10 mouse cellular contexts compared by ENCODE assay signal in the genomic region with DNA sequence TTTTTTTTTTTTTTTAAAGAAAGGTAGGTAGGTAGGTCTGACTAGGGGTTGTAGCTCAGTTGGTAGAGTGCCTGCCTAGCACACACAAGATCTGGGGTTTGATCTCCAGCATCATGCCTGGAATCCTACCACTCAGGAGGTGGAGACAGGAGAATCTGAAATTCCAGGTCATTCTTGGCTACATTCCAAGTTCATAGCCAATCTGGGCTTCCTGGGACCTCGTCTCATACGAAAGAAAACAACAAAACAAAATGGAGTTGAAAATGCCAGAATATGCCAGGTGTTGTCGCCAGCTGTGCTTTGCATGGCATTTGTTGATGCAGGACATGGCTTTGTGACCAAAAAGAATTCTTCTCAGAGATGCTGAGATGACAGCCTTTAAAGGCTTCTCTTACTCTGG. TPM values are rescaled to one million over a fixed set of nuclear protein-coding genes. Genes with fewer than 3 reads are reported as not detected.
DNase-seq lines count a peak whose midpoint lies in the region; ATAC-seq and TF ChIP-seq lines count a peak whose summit lies in the region.
"Had no signal": no experiment of that assay in that cellular context is flagged by ENCODE, and none has a peak within 500 bp of the region (broad histone marks: within the 10 kb centered on the region; RNA-seq: fewer than 3 reads in every experiment).

No protein-coding gene starts in this region.

- H3K27ac ChIP-seq in forebrain, embryonic 10.5 days: 0 out of 2 replicates have a peak overlapping the region, but pooled peaks have one; percentile 62
- H3K27ac ChIP-seq in forebrain, embryonic 11.5 days (ENCODE audit: low read depth, low read length): no peak overlapping the region
- H3K27ac ChIP-seq in kidney, embryonic 16.5 days (ENCODE audit: low read length): no peak overlapping the region
- H3K27ac ChIP-seq in bone marrow macrophage, adult 2 months (ENCODE audit: insufficient read depth, low read depth, low read length): peak overlapping the region; percentile 16; the same call in 1 of the 2 replicates
- H3K27ac ChIP-seq in forebrain, embryonic 15.5 days (replicated peaks): peak overlapping the region; percentile 90; the same call in 1 of the 2 replicates

- H3K36me3 ChIP-seq in forebrain, embryonic 10.5 days (replicated peaks): no peaks in the 10 kb centered on the region
- H3K36me3 ChIP-seq in forebrain, embryonic 11.5 days (ENCODE audit: control insufficient read depth, insufficient read depth, low read length): no peaks in the 10 kb centered on the region
- H3K36me3 ChIP-seq in kidney, embryonic 16.5 days (ENCODE audit: insufficient read depth, low read length): no peaks in the 10 kb centered on the region
- H3K36me3 ChIP-seq in forebrain, embryonic 15.5 days: no peaks in the 10 kb centered on the region
- H3K36me3 ChIP-seq: liver, embryonic 13.5 days had no signal

- peaks cover 7% of the 10 kb centered on the region; the same call in 1 of the 2 replicates for H3K27me3 ChIP-seq in forebrain, embryonic 10.5 days (ENCODE audit: poor library complexity, severe bottlenecking)
- H3K27me3 ChIP-seq in forebrain, embryonic 11.5 days (ENCODE audit: control insufficient read depth, insufficient read depth, low read length): no peaks in the 10 kb centered on the region
- H3K27me3 ChIP-seq in kidney, embryonic 16.5 days (ENCODE audit: insufficient read depth, low read length): no peaks in the 10 kb centered on the region
- no peaks in the 10 kb centered on the region for H3K27me3 ChIP-seq in forebrain, embryonic 15.5 days

- H3K4me3 ChIP-seq in forebrain, embryonic 10.5 days: peak overlapping the region; percentile 23; the same call in 1 of the 2 replicates
- H3K4me3 ChIP-seq in forebrain, embryonic 11.5 days (ENCODE audit: low read depth, low read length): no peak overlapping the region
- H3K4me3 ChIP-seq in kidney, embryonic 16.5 days (ENCODE audit: low read length): no peak overlapping the region
- no peak overlapping the region for H3K4me3 ChIP-seq in bone marrow macrophage, adult 2 months (ENCODE audit: insufficient read depth, low read length)
- H3K4me3 ChIP-seq in forebrain, embryonic 15.5 days: no peak overlapping the region
- H3K4me3 ChIP-seq: erythroblast, embryonic 14.5 days; liver, embryonic 13.5 days had no signal

- H3K9ac ChIP-seq in forebrain, embryonic 11.5 days (ENCODE audit: low read length): no peak overlapping the region
- 0 out of 2 replicates have a peak overlapping the region, but pooled peaks have one; percentile 49 for H3K9ac ChIP-seq in kidney, embryonic 16.5 days (replicated peaks; ENCODE audit: low read length)
- H3K9ac ChIP-seq in forebrain, embryonic 15.5 days (replicated peaks): 0 out of 2 replicates have a peak overlapping the region, but pooled peaks have one; percentile 29

- 74% methylated on average over 3 of the region's 3 CpGs for WGBS in forebrain, embryonic 10.5 days
- 81% methylated on average over 3 of the region's 3 CpGs for WGBS in forebrain, embryonic 11.5 days
- 68% methylated on average over 3 of the region's 3 CpGs for WGBS in kidney, embryonic 16.5 days
- WGBS in forebrain, embryonic 15.5 days: 59% methylated on average over 3 of the region's 3 CpGs

- no peak for ATAC-seq in forebrain, embryonic 11.5 days (replicated peaks; ENCODE audit: low FRiP score)
- ATAC-seq in kidney, embryonic 16.5 days (ENCODE audit: low FRiP score, low TSS enrichment): no peak
- ATAC-seq in forebrain, embryonic 15.5 days (replicated peaks): no peak
- no peak for ATAC-seq in frontal cortex, adult (ENCODE audit: low TSS enrichment)

- TF ChIP-seq CTCF in bone marrow macrophage, adult 2 months (IDR thresholded peaks at IDR 0.05; ENCODE audit: low read depth, low read length): no peak

- no peak overlapping the region for H3K4me2 ChIP-seq in forebrain, embryonic 11.5 days (ENCODE audit: low read depth, low read length, severe bottlenecking)
- peak overlapping the region; percentile 39; the same call in 1 of the 2 replicates for H3K4me2 ChIP-seq in kidney, embryonic 16.5 days (replicated peaks; ENCODE audit: low read depth, low read length)
- H3K4me2 ChIP-seq in forebrain, embryonic 15.5 days (replicated peaks): no peak overlapping the region

- H3K9me3 ChIP-seq in forebrain, embryonic 10.5 days: no peaks in the 10 kb centered on the region
- no peaks in the 10 kb centered on the region for H3K9me3 ChIP-seq in forebrain, embryonic 11.5 days (ENCODE audit: control insufficient read depth, low read length)
- no peaks in the 10 kb centered on the region for H3K9me3 ChIP-seq in kidney, embryonic 16.5 days (ENCODE audit: low read length)
- H3K9me3 ChIP-seq in forebrain, embryonic 15.5 days: no peaks in the 10 kb centered on the region
- H3K9me3 ChIP-seq: liver, embryonic 13.5 days had no signal

- H3K4me1 ChIP-seq in forebrain, embryonic 10.5 days: peaks cover 27% of the 10 kb centered on the region
- H3K4me1 ChIP-seq in forebrain, embryonic 11.5 days (replicated peaks; ENCODE audit: control insufficient read depth, insufficient read depth, low read length): no peaks in the 10 kb centered on the region
- peaks cover 13% of the 10 kb centered on the region for H3K4me1 ChIP-seq in kidney, embryonic 16.5 days (ENCODE audit: insufficient read depth, low read length)
- peaks cover 43% of the 10 kb centered on the region for H3K4me1 ChIP-seq in bone marrow macrophage, adult 2 months (ENCODE audit: control insufficient read depth, insufficient read depth, low read length)
- peaks cover 43% of the 10 kb centered on the region for H3K4me1 ChIP-seq in forebrain, embryonic 15.5 days

- DNase-seq in forebrain, embryonic 10.5 days (ENCODE audit: extremely low spot score, low spot score): no peak
- DNase-seq in forebrain, embryonic 11.5 days (ENCODE audit: low spot score): no peak
- DNase-seq in kidney, postnatal 4 days: no peak
- no peak for DNase-seq in layer of hippocampus, postnatal 25 days (ENCODE audit: extremely low spot score in 1 of 2, low spot score in 1 of 2)

- no peak for TF ChIP-seq POLR2A in bone marrow macrophage, adult 2 months (IDR thresholded peaks at IDR 0.05; ENCODE audit: borderline replicate concordance, low read depth, low read length)

RNA-seq across cellular contexts. Expression of a gene that starts 4.4 kb away (rescaled TPM):
- 288 and 291 TPM in 2 replicates for polyA plus RNA-seq in forebrain, embryonic 10.5 days (2016; fragmentation: Nextera tagmentation; extraction: Ambion mirVana)
- polyA plus RNA-seq in forebrain, embryonic 11.5 days (2014; fragmentation: Nextera tagmentation; extraction: Ambion mirVana): 232 and 267 TPM in 2 replicates
- polyA plus RNA-seq in kidney, embryonic 16.5 days (2015; fragmentation: Nextera tagmentation; extraction: Ambion mirVana): 275 and 307 TPM in 2 replicates
- polyA plus RNA-seq in bone marrow macrophage, adult 2 months (2012; ENCODE audit: insufficient read depth, insufficient read length, missing spikeins): 141 and 148 TPM in 2 replicates
- 230 and 238 TPM in 2 replicates for polyA plus RNA-seq in forebrain, embryonic 15.5 days (2015; fragmentation: Nextera tagmentation; extraction: Ambion mirVana)
- total RNA-seq in layer of hippocampus, postnatal 25 days (2021): 100 to 1,000 TPM; 115 to 140 TPM

RNA-seq across cellular contexts. Expression of a gene that starts 23.3 kb away (rescaled TPM):
- 7.9 and 8.7 TPM in 2 replicates for polyA plus RNA-seq in forebrain, embryonic 10.5 days (2016; fragmentation: Nextera tagmentation; extraction: Ambion mirVana)
- 9.1 TPM in 2 replicates for polyA plus RNA-seq in forebrain, embryonic 11.5 days (2014; fragmentation: Nextera tagmentation; extraction: Ambion mirVana)
- 4.9 and 5.2 TPM in 2 replicates for polyA plus RNA-seq in kidney, embryonic 16.5 days (2015; fragmentation: Nextera tagmentation; extraction: Ambion mirVana)
- polyA plus RNA-seq in bone marrow macrophage, adult 2 months (2012; ENCODE audit: insufficient read depth, insufficient read length, missing spikeins): 12.3 and 13.3 TPM in 2 replicates
- polyA plus RNA-seq in forebrain, embryonic 15.5 days (2015; fragmentation: Nextera tagmentation; extraction: Ambion mirVana): 13.8 and 14.5 TPM in 2 replicates
- 10 to 100 TPM; 11.0 to 13.4 TPM for total RNA-seq in layer of hippocampus, postnatal 25 days (2021)

RNA-seq across cellular contexts. Expression of a gene that starts 37.4 kb away (rescaled TPM):
- polyA plus RNA-seq in forebrain, embryonic 10.5 days (2016; fragmentation: Nextera tagmentation; extraction: Ambion mirVana): 280 and 284 TPM in 2 replicates
- polyA plus RNA-seq in forebrain, embryonic 11.5 days (2014; fragmentation: Nextera tagmentation; extraction: Ambion mirVana): 243 and 275 TPM in 2 replicates
- polyA plus RNA-seq in kidney, embryonic 16.5 days (2015; fragmentation: Nextera tagmentation; extraction: Ambion mirVana): 212 and 222 TPM in 2 replicates
- polyA plus RNA-seq in bone marrow macrophage, adult 2 months (2012; ENCODE audit: insufficient read depth, insufficient read length, missing spikeins): 82.5 and 87.7 TPM in 2 replicates
- polyA plus RNA-seq in forebrain, embryonic 15.5 days (2015; fragmentation: Nextera tagmentation; extraction: Ambion mirVana): 186 and 199 TPM in 2 replicates
- 100 to 1,000 TPM in 1 of 2 experiments, 10 to 100 TPM in 1; 91.1 to 109 TPM for total RNA-seq in layer of hippocampus, postnatal 25 days (2021)

Comparison
In these comparisons a context has a peak if more than half of its experiments do, and no peak if none do; other contexts are left out.
1. H3K27ac ChIP-seq: peak in forebrain, embryonic 10.5 days (single experiment), bone marrow macrophage, adult 2 months (single experiment) and forebrain, embryonic 15.5 days (single experiment); none in forebrain, embryonic 11.5 days (single experiment) and kidney, embryonic 16.5 days (single experiment).